Mouse (Mus musculus) thymus, adult 18-20 months (tissue): ENCODE data around the gene Htra3.
A peak's percentile ranks its signal among the peaks of the same experiment; 100 is the strongest.

Source experiments
- DNase-seq, 2 experiments: peaks; one replicate each; pipeline ENCODE4 v3.0.0; 2022; ENCODE audit warnings: mixed read lengths in 2 of 2

Gene Htra3

DNA sequence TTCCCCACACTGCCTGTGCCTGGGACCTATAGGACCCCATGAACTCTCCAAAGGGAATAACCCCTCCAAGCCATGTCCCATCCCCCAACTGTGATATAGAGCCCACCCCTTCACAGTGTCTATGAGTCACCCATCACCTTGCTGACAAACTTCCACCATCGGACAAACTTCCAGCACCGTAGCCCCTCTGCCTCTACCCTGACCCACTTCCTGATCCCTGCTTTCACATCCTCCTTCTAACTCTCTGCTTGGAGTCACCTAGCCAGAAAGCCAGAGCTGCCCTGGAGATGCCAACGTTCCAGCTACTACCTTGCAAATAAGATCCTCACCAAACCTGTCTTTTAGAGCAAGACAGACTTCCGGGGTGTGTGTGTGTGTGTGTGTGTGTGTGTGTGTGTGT, 14.1 kb upstream of the Htra3 start:
- no peak for DNase-seq

GRCm38 (mm10) chr5:35691246-35691645, 11.7 kb upstream of the Htra3 start:
- no peak for DNase-seq

DNA sequence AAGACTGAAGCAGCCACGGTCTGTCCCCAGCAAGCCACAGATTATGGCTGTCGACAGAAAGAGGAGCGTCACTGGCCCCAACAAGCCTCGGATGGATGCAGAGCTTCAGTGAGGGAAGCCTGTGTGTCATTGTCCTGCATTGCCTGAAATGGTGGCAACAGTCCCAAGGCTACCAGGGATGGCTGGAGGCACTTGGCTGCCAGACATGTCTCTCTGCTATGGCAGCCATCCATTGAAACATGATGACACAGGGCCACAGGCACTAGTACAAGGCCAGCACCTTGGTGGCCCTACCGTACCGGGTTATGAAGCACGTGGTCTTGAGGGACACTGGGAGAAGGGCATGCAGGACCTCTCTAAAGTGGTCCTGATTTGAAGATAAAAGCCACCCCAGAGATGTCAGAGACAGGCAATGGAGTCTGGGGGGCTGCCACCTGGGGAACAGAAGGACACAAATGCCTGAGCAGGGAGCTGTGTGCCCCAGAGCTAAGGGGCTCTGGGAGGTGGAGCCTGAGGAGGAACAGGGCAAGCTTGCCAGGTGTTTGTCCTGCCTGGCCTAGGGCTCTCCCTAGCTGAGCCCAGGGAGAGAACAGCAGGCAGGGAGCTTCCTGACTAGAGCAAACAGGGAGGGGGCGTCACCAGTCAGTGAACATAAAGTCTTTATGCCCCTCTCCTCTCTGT, 11.0 kb upstream of the Htra3 start:
- DNase-seq: no peak

GRCm38 (mm10) chr5:35689374-35689773, 9.8 kb upstream of the Htra3 start:
- DNase-seq: no peak

DNA sequence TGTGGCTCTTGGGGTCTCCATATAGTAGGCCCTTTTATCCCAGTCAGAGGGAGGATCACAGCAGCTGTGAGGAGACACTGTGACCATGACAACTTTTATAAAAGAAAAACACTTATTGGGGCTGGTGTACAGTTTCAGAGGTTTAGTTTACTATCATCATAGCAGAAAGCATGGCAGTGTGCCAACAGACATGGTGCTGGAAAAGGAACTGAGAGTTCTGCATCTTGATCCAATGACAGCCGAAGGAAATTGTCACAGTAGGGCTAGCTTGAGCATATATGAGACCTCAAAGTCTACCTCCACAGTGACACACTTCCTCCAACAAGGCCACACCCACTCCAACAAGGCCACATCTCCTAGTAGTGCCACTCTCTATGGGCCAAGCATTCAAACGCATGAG, 9.3 kb upstream of the Htra3 start:
- no peak for DNase-seq

GRCm38 (mm10) chr5:35687098-35687497, 7.5 kb upstream of the Htra3 start:
- no peak for DNase-seq

- DNase-seq: no peak
Measured at GRCm38 (mm10) chr5:35686336-35686735, 6.8 kb upstream of the Htra3 start.

- no peak for DNase-seq
Measured at GRCm38 (mm10) chr5:35685079-35685478, 5.5 kb upstream of the Htra3 start.

DNA sequence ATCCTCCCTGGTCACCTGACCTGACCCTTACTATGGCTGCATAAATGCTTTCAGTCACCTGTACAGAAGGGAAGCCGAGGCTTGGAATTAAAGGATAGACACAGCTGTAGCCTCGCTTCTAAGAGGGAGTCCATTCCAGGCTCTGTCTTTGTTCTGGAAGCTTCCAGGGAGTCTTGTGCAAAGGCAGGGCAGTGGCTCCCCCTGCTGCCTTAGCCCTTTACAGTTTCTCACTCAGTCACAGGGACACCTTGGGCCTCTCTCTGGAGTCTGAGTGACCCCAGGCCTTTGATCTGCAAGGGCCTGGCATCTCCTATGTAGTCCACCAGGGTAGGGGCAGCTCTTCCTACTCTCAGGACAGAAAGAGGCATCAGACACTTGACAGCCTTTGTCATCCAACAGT, 1.4 kb upstream of the Htra3 start:
- DNase-seq: no peak

DNA sequence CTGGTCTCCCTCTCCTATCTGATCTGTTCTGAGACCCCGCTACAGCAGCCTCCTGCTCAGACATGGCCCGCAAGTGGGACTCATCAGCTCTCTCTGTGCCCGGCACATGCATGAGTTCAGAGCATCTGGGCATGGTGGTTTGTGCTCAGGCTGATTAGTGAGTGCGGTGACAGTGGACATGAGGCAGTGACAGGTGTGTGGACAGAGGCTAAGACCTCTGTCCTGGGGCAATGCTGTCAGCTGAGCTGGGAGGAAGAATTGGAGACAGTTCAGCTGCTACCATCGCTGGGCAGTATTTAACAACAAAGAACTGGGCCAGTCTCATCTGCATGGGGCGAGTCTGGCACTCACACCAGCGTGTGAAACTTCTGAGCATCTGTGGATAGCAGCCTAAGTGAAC, 2.6 kb downstream of the Htra3 start:
- DNase-seq: no peak

DNA sequence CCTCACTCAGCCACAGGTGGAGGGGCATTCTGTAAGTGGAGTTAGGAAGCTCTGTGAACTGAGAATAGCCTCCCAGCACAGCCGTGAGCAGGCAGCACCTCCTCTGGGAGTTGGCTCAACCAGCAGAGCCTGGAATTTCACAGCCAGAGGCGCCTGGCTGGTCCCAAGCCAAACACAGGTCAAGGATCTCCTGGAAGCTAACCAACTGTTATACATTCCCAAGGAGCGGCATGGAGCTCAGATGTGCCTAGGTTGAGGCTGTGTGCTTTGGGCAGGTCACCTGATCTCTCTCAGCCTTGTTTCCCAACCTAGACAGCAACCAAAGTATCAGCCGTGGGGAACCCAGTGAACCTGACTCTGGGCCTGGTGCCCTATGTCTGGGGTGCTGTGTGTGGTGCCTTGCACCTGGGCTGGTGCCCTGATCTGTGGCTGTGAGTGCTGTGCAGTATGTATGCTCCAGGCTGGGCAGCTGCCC, 5.5 kb downstream of the Htra3 start:
- no peak for DNase-seq

- DNase-seq: peak; percentile 12 to 19
Measured at GRCm38 (mm10) chr5:35673086-35673485, 6.5 kb downstream of the Htra3 start.

- no peak for DNase-seq
Measured at GRCm38 (mm10) chr5:35672581-35672980, 7.0 kb downstream of the Htra3 start.

DNA sequence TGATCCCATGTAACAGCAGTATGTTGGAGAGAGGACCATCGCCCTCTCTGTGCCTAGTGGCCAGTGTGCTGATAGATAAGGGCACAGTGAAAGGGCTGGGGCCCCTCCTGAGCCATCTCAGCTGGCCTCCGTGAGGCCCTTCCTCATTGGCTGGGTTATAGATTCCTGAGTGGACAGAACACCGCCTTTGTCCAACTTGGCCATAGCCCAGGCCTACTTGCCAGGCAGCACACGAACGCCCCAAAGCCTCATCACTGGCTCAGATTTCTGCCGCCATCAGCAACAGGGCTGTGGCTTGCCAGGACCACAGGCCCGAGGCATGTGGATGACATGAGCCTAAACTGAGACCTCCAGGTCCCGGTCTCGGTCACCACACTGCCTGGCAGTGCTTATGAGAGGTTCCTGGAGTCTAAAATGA, 8.1 kb downstream of the Htra3 start:
- no peak for DNase-seq

GRCm38 (mm10) chr5:35670412-35670801, 9.2 kb downstream of the Htra3 start:
- no peak for DNase-seq

DNA sequence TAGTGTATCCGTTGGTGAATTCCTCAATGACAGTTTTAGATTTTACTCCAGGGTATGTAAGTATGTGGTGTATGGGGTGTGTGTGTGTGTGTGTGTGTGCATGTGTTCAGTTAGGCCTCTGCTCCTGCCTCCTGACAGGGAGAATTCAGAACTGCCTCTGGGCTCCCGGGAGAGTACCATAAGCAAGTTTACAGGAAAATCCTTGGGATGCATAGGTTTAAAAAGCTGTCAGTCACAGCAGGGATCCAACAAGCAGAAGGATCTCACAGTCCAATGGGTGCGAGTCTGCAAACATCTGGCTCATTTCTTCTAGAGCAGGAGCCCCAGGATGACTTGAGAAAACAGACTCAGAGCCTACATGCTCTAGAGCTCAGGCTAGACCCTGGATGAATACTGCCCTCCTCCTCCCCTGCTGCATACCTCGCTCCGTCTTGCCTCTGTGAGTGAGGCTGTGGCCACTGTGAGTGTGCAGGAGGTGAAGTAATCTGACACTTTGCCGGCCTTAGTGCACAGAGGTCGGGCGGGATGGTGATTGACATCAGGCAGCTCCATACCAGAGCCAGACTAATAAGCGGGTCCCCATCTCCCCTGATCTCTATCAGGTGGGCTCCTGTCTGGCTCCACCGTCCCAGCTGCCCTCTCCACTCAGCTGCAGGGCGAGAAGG, 9.7 kb downstream of the Htra3 start:
- no peak for DNase-seq

DNA sequence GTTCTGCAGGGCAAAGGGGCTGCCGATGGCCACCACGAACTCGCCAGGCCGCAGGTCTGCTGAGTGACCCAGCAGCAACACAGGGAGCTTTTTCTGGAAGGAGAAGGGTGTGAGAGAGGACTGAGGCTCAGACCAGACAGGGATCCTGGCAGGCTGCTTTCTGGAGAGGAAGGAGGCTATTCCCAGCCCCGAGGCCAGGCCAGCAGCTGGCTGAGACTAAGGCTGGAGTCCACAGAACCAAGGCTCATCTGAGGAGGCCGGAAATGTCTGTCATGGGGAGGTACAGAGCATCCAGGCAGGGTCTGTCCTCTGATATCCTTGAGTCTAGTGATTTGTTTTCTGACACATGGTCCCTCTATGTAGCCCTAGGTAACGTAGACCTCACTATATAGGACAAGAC, 13.4 kb downstream of the Htra3 start:
- DNase-seq: no peak

- DNase-seq: no peak
Measured at GRCm38 (mm10) chr5:35662021-35662545, 17.5 kb downstream of the Htra3 start.

DNA sequence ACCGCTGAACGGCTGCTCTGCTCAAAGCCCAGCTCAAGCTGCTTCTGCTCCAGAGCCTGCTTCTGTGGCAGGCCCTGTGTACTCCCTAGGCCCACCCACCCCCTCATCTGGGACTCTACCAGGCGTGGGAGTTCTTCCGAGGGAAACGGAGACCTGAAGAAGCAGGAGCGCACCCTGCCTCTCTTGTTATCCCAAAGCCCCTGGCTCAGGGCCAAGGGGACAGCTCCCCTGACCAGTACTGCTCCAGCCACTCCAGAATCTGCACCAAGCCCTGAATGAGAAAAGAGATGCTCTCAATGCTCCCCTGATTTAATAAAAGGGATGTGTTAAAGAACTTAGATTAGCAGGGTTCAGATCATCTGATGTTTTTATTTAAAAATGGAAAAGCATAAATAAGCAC, 18.4 kb downstream of the Htra3 start:
- DNase-seq: no peak

- DNase-seq: no peak
Measured at GRCm38 (mm10) chr5:35659503-35659902, 20.1 kb downstream of the Htra3 start.

GRCm38 (mm10) chr5:35655753-35656485, 23.7 kb downstream of the Htra3 start:
- no peak for DNase-seq

DNA sequence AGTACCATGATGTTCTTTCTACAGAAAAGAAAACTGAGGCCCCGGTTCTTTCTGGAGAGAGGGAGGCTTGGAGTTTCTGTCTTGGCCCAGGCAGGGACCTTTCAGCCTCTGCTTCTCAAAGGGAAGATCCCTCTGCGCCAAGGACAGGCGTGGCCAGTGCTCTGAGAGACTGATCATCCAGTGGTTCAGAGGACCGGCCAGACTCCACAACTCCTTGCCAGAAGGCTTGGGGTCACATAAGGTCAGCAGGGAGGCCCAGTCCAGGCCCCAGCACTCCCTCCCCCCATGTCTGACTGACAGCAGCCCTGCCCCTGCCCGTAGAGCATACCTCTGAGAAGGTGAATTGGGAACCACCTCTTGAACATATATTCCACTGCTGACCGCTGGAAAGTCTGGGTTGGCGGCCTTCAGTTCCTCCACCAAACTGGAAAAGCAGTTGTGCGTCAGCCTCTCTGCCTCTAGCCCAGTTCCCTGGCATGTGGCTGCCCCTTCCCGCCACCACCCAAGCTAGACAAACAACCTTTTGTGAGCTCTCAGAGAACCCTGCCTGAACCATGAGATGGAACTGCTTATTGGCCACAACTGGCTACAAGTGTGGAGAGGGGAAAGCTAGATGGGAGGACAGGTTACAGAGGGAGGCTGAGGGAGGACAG, 25.7 kb downstream of the Htra3 start:
- no peak for DNase-seq

GRCm38 (mm10) chr5:35652872-35653271, 26.7 kb downstream of the Htra3 start:
- DNase-seq: no peak
